Mouse (Mus musculus) liver, postnatal 0 days (tissue): ENCODE results near the gene Lmod1.

Source experiments
- CTCF ChIP-seq: sonication (generic); IDR thresholded peaks from 2 replicates; pipeline ENCODE4 v1.5.1; 2016; ENCODE audit warnings: antibody characterized with exemption, low read depth
- EP300 ChIP-seq: IDR thresholded peaks from 2 replicates; pipeline ENCODE4 v1.6.1; 2016; ENCODE audit warnings: antibody characterized with exemption, low read depth, mild to moderate bottlenecking

GRCm38 (mm10) chr1:135399466-135399865 lies 74.9 kb downstream of the Lmod1 start:
- TF ChIP-seq CTCF: no peak
- no peak for TF ChIP-seq EP300
